Mouse (Mus musculus) effector memory CD4-positive, alpha-beta T cell, adult 7 months (primary cell): ENCODE measurements around the gene Bmp3. TPM values are rescaled to one million over a fixed set of nuclear protein-coding genes. Genes with fewer than 3 reads are reported as not detected.

Source experiments
- polyA plus RNA-seq: library from polyadenylated mRNA; unstranded; fragments of 100-300 nt; shearing (Covaris generic); gene quantifications from one replicate; pipeline ENCODE4 v1.2.1, GENCODE M21; 2017

The Bmp3 gene
- 0.41 TPM for polyA plus RNA-seq

GRCm38 (mm10) chr5:98854264-98854626, at the start of gene Bmp3:
Gene Bmp3 (plus strand): TSS chr5:98854415.

Other genes with a start within 250 kb of the Bmp3 start
- 0.67 TPM for gene Prkg2, start 182.9 kb downstream of the Bmp3 start, polyA plus RNA-seq